Mouse (Mus musculus): ENCODE measurements around the gene Tle6. TPM values are rescaled to one million over a fixed set of nuclear protein-coding genes. Genes with fewer than 3 reads are reported as not detected.

Gene Tle6
- polyA plus RNA-seq, 1 experiment from 2014 or later, result 3.5 TPM

- no peak for ATAC-seq (ENCODE audit: low read depth)
- no peak overlapping the region for H3K4me3 ChIP-seq (ENCODE audit: low read depth, low read length)
- H3K9me3 ChIP-seq (replicated peaks; ENCODE audit: control insufficient read depth, low read length), result no peaks in the 10 kb centered on the region
- no peak overlapping the region for H3K27ac ChIP-seq (ENCODE audit: low read length)
- no peak overlapping the region for H3K9ac ChIP-seq (ENCODE audit: low read depth, low read length)
- H3K36me3 ChIP-seq (ENCODE audit: control insufficient read depth, insufficient read depth), result no peaks in the 10 kb centered on the region
- H3K27me3 ChIP-seq (ENCODE audit: control insufficient read depth, insufficient read depth, low read depth, low read length), result no peaks in the 10 kb centered on the region
- peaks cover 13% of the 10 kb centered on the region for H3K4me1 ChIP-seq (ENCODE audit: control insufficient read depth, low read depth, low read length)
- H3K4me2 ChIP-seq (ENCODE audit: low read depth, low read length), result no peak overlapping the region
- WGBS (ENCODE audit: insufficient replicate concordance), result 68% methylated on average over 6 of the region's 6 CpGs
Measured at GRCm38 (mm10) chr10:81553807-81554755, 46.8 kb downstream of the Tle6 start.

DNA sequence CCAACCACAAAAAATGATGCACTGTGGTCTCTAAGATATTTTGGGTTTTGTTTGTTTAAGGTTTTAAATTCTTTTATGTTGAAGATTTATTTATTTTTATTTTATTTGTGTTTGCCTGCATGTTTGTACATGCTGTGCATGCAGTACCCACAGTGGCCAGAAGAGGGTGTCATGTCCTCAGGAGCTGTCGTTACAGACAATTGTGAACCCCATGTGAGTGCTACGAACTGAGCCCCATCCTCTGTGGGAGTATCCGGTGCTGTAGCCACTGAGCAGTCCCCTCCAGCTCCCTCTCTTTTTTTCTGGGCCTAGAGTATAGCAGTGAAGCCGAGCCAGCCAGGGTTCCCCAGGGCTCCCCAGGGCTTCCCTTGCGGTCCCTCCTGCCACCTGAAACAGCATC is 47.6 kb downstream of the Tle6 start:
- WGBS (ENCODE audit: insufficient replicate concordance), result 74% methylated on average over 5 of the region's 5 CpGs
- ATAC-seq (ENCODE audit: low read depth), result no peak
- H3K4me3 ChIP-seq (ENCODE audit: low read depth, low read length), result no peak overlapping the region
- no peaks in the 10 kb centered on the region for H3K36me3 ChIP-seq (ENCODE audit: control insufficient read depth, insufficient read depth)
- no peaks in the 10 kb centered on the region for H3K27me3 ChIP-seq (ENCODE audit: control insufficient read depth, insufficient read depth, low read depth, low read length)
- peaks cover 9% of the 10 kb centered on the region for H3K4me1 ChIP-seq (ENCODE audit: control insufficient read depth, low read depth, low read length)
- no peak overlapping the region for H3K9ac ChIP-seq (ENCODE audit: low read depth, low read length)
- no peak overlapping the region for H3K4me2 ChIP-seq (ENCODE audit: low read depth, low read length)
- no peak overlapping the region for H3K27ac ChIP-seq (ENCODE audit: low read length)
- H3K9me3 ChIP-seq (replicated peaks; ENCODE audit: control insufficient read depth, low read length), result no peaks in the 10 kb centered on the region

DNA sequence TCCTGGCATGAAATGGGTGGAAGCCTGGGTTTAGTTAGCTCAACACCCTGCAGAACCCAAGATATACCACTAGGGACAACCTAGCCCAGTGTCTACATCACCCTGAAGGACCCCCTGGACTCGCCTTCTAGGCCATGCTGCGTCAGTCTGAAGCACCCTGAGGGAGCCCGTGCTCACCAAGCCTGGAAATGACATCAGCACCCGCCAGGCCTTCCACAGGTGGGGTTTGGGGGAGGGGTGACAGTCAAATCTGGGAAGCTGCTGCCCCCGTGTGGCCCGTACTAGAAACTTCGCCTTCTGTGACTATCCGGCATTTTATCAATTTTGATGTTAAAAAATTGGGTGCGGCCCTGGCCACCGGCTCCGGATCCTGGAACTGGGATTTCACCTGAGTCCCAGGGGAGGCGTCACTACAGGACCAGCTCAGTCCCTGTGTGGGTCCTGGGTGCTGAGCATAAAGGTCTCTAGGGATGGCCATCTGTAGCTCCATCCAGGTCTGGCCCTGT is 49.2 kb downstream of the Tle6 start:
- H3K9me3 ChIP-seq (replicated peaks; ENCODE audit: control insufficient read depth, low read length), result no peaks in the 10 kb centered on the region
- no peaks in the 10 kb centered on the region for H3K36me3 ChIP-seq (ENCODE audit: control insufficient read depth, insufficient read depth)
- peak; percentile 76 for ATAC-seq (ENCODE audit: low read depth)
- H3K4me3 ChIP-seq (ENCODE audit: low read depth, low read length), result no peak overlapping the region
- H3K27ac ChIP-seq (ENCODE audit: low read length), result no peak overlapping the region
- no peaks in the 10 kb centered on the region for H3K27me3 ChIP-seq (ENCODE audit: control insufficient read depth, insufficient read depth, low read depth, low read length)
- peak overlapping the region; percentile 32; the same call in 1 of the 2 replicates for H3K9ac ChIP-seq (ENCODE audit: low read depth, low read length)
- peaks cover 14% of the 10 kb centered on the region for H3K4me1 ChIP-seq (ENCODE audit: control insufficient read depth, low read depth, low read length)
- 1% methylated on average over 12 of the region's 12 CpGs for WGBS (ENCODE audit: insufficient replicate concordance)
- no peak overlapping the region for H3K4me2 ChIP-seq (ENCODE audit: low read depth, low read length)

GRCm38 (mm10) chr10:81550257-81550656 is 50.6 kb downstream of the Tle6 start:
- Histone ChIP-seq H3K9me3 (replicated peaks; ENCODE audit: control insufficient read depth, low read length) (no peaks in the 10 kb centered on the region), H3K27me3 (ENCODE audit: control insufficient read depth, insufficient read depth, low read depth, low read length) (no peaks in the 10 kb centered on the region), H3K4me3 (ENCODE audit: low read depth, low read length) (no peak overlapping the region), H3K27ac (ENCODE audit: low read length) (no peak overlapping the region), H3K4me2 (ENCODE audit: low read depth, low read length) (no peak overlapping the region), H3K4me1 (ENCODE audit: control insufficient read depth, low read depth, low read length) (peaks cover 27% of the 10 kb centered on the region), H3K9ac (ENCODE audit: low read depth, low read length) (no peak overlapping the region), H3K36me3 (ENCODE audit: control insufficient read depth, insufficient read depth) (no peaks in the 10 kb centered on the region)
- ATAC-seq (ENCODE audit: low read depth), result no peak
- WGBS (ENCODE audit: insufficient replicate concordance), result 6% methylated on average over 7 of the region's 7 CpGs

- Histone ChIP-seq H3K27me3 (ENCODE audit: control insufficient read depth, insufficient read depth, low read depth, low read length) (no peaks in the 10 kb centered on the region), H3K27ac (ENCODE audit: low read length) (no peak overlapping the region), H3K4me1 (ENCODE audit: control insufficient read depth, low read depth, low read length) (peaks cover 32% of the 10 kb centered on the region), H3K9me3 (replicated peaks; ENCODE audit: control insufficient read depth, low read length) (no peaks in the 10 kb centered on the region), H3K9ac (ENCODE audit: low read depth, low read length) (no peak overlapping the region), H3K4me3 (ENCODE audit: low read depth, low read length) (no peak overlapping the region), H3K36me3 (ENCODE audit: control insufficient read depth, insufficient read depth) (no peaks in the 10 kb centered on the region), H3K4me2 (ENCODE audit: low read depth, low read length) (no peak overlapping the region)
- whole genome bisulfite sequencing (ENCODE audit: insufficient replicate concordance), result 55% methylated on average over 5 of the region's 5 CpGs
- ATAC-seq (ENCODE audit: low read depth), result no peak
Measured at GRCm38 (mm10) chr10:81548944-81549343, 51.9 kb downstream of the Tle6 start.

DNA sequence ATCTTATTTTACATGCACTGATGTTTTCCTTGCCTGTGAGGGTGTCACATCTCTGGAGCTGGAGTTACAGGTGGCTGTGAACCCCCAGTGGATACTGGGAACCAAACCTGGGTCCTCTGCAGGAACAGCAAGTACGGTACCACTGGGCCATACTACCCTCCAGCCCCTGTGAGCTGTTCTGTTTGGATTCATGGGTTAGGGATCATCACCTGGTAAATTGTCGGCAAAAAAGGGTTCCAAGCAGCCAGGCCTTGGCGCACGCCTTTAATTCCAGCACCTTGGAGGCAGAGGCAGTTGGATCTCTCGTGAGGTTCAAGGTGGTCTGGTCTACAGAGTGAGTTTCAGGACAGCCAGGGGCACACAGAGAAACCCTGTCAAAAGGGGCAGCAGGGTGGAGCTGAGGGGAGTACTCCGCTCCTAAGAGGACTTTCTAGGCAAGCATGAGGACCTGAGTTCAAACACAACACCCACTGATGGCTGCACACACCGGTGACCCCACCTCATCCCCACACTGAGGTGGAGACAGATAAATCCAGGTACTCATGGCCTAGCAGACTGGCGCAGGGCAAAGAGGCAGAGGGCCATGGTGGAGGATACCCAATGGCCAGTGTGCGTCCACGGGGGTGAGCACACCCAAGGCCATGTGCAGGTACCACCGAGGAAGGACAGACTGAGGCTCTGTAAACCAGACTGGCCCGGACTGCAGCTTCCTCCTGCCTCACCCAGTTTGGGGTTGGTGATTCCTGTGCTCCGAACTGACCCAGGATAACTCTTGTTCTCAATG is 53.9 kb downstream of the Tle6 start:
- H3K9ac ChIP-seq (ENCODE audit: low read depth, low read length), result no peak overlapping the region
- H3K4me3 ChIP-seq (ENCODE audit: low read depth, low read length), result no peak overlapping the region
- peak overlapping the region; percentile 84 for H3K27ac ChIP-seq (ENCODE audit: low read length)
- no peak overlapping the region for H3K4me2 ChIP-seq (ENCODE audit: low read depth, low read length)
- no peaks in the 10 kb centered on the region for H3K9me3 ChIP-seq (replicated peaks; ENCODE audit: control insufficient read depth, low read length)
- H3K36me3 ChIP-seq (ENCODE audit: control insufficient read depth, insufficient read depth), result no peaks in the 10 kb centered on the region
- WGBS (ENCODE audit: insufficient replicate concordance), result 84% methylated on average over 13 of the region's 13 CpGs
- no peaks in the 10 kb centered on the region for H3K27me3 ChIP-seq (ENCODE audit: control insufficient read depth, insufficient read depth, low read depth, low read length)
- peaks cover 51% of the 10 kb centered on the region for H3K4me1 ChIP-seq (ENCODE audit: control insufficient read depth, low read depth, low read length)
- ATAC-seq (ENCODE audit: low read depth), result no peak

GRCm38 (mm10) chr10:81546332-81546731 is 54.5 kb downstream of the Tle6 start:
- no peaks in the 10 kb centered on the region for H3K9me3 ChIP-seq (replicated peaks; ENCODE audit: control insufficient read depth, low read length)
- H3K4me3 ChIP-seq (ENCODE audit: low read depth, low read length), result peak overlapping the region; percentile 17; the same call in 1 of the 2 replicates
- H3K9ac ChIP-seq (ENCODE audit: low read depth, low read length), result peak overlapping the region; percentile 31
- ATAC-seq (ENCODE audit: low read depth), result peak; percentile 12
- H3K4me2 ChIP-seq (ENCODE audit: low read depth, low read length), result peak overlapping the region; percentile 99
- H3K27me3 ChIP-seq (ENCODE audit: control insufficient read depth, insufficient read depth, low read depth, low read length), result no peaks in the 10 kb centered on the region
- H3K36me3 ChIP-seq (ENCODE audit: control insufficient read depth, insufficient read depth), result no peaks in the 10 kb centered on the region
- H3K27ac ChIP-seq (ENCODE audit: low read length), result peak overlapping the region; percentile 84
- peaks cover 52% of the 10 kb centered on the region for H3K4me1 ChIP-seq (ENCODE audit: control insufficient read depth, low read depth, low read length)
- WGBS (ENCODE audit: insufficient replicate concordance), result 8% methylated on average over 5 of the region's 5 CpGs

DNA sequence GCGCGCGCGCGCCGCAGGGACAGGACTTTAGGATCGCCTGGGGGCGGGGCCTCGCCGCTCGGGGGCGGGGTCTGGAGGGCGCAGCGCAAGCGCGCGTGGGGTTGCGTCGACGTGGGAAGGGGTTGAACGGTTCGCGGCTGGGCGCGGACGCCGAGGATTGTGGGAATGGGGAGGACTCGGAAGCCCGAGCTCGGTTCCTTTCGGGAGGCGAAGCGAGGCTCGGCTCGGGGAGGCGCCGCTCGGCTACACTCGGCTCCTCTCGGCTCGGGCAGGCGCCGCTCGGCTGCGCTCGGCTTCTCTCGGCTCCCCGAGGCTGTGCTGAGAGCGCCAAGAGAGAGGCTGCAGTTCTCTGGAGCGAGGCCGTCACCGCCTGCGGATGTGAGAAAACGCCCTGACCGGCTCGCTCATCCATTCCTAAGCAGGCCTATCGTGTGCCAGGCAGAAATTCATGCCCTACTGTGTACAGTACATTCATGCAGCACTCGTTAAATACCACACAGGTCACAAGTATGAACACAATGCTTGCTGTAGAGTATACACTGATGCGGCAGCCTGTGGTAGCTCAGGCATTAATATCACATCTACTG is 55.6 kb downstream of the Tle6 start, which contains the start of gene Gna11:
Gene Gna11 (minus strand): TSS at position 30 of the 587 bp plus-strand sequence.
- peak within 1 kb of the TSS; percentile 99 for H3K4me2 ChIP-seq (ENCODE audit: low read depth, low read length)
- H3K36me3 ChIP-seq (ENCODE audit: control insufficient read depth, insufficient read depth), result no peaks in the 10 kb centered on the region
- no peaks in the 10 kb centered on the region for H3K27me3 ChIP-seq (ENCODE audit: control insufficient read depth, insufficient read depth, low read depth, low read length)
- peak within 1 kb of the TSS; percentile 92 for H3K4me3 ChIP-seq (ENCODE audit: low read depth, low read length)
- H3K9ac ChIP-seq (ENCODE audit: low read depth, low read length), result peak within 1 kb of the TSS; percentile 93
- peak within 1 kb of the TSS; percentile 96 for H3K27ac ChIP-seq (ENCODE audit: low read length)
- peak; percentile 89 for ATAC-seq (ENCODE audit: low read depth)
- no peaks in the 10 kb centered on the region for H3K9me3 ChIP-seq (replicated peaks; ENCODE audit: control insufficient read depth, low read length)
- H3K4me1 ChIP-seq (ENCODE audit: control insufficient read depth, low read depth, low read length), result peaks cover 58% of the 10 kb centered on the region
- WGBS (ENCODE audit: insufficient replicate concordance), result 1% methylated on average over 52 of the region's 59 CpGs

Data from liver, embryonic 16.5 days (tissue).